Mouse (Mus musculus): ENCODE measurements around the gene Dnajc12.
"Not testable (repeated sequence)": the region's sequence is repeated elsewhere in the genome, so short reads cannot be mapped to it uniquely, and the experiment has no call there.

Gene Dnajc12

DNA sequence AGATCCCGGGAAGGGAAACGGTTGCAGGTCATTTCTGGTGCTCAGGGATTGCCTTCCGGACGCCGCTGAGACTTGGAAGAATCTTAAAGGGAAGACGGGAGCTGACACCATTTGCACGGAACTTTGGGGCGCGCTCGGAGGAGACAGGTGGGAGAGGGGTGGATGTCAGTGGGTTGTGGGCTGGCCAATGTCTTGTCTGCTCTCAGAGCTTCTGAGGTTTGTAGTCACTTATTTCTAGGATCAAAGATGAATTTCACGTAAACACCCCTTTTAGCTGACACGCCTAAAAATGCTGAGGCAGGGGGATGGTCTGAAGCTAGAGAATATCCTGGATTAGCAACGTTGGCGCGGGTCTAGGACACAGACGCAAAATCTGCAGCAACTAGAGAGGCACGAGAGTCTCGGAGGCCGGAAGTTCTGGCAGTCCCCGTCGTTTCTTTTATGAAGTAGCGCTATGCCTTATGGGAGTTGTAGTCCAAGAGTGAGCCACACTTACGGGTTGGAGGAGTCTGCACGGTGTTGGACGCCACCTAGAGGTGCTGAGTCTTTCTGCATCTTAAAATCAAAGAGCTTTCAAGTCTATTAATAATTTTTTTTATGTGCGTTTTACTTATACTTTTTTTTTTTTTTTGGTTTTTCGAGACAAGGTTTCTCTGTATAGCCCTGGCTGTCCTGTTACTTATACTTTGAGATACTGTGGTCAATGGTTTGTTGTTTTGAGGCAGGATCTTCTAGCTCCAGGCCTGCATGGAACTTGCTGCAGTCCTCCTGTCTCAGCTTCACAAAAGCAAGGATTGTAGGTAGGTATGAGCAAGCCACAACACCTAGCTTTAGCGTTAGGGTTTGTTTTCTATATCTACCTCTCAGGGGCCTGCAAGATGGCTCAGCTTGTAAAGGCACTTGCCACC is at the start of gene Dnajc12:
Gene Dnajc12, plus strand, starts transcription at position 72 of the 908 bp plus-strand sequence.
- peak; percentile 100 for DNase-seq (ENCODE audit: low read depth, low spot score)

DNA sequence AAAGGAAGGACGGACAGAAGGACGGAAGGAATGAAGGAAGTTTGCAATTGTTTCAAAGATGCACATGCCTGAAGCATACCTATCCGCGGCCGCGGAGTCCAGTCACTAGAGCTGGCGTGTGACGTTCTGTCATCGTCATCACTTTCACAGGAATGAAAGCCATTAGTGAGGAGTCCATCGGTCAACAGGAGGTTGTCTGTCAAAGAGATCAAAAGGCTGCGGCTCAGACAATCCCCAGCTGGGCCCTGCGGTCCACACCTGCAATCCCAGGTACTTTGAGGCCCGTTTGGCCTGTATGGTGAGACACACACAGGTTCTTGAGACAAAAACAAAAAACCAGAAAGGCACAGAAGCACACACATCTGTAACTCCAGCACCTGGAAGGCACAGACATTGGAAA is 45.3 kb upstream of the Dnajc12 start:
- no peak for DNase-seq (ENCODE audit: low read depth, low spot score)

DNA sequence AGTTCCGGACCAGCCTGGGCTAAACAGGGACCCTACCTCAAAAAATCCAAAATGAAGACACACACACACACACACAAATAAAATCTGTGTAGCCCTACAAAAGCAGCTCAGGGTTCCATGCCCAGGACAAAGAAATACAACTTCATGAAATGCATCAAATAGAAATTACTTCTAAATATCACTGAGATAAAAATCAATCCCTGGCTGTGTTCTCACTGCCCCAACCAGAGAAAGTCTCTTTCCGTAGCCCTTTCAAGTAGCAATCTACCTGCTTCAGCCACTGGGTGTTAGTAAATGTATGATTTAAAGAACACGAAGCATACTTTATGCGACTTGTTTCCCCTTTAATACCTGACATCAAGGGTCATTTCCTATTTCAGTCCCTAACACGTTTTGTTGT is 44.9 kb upstream of the Dnajc12 start:
- no peak for DNase-seq (ENCODE audit: low read depth, low spot score)

DNA sequence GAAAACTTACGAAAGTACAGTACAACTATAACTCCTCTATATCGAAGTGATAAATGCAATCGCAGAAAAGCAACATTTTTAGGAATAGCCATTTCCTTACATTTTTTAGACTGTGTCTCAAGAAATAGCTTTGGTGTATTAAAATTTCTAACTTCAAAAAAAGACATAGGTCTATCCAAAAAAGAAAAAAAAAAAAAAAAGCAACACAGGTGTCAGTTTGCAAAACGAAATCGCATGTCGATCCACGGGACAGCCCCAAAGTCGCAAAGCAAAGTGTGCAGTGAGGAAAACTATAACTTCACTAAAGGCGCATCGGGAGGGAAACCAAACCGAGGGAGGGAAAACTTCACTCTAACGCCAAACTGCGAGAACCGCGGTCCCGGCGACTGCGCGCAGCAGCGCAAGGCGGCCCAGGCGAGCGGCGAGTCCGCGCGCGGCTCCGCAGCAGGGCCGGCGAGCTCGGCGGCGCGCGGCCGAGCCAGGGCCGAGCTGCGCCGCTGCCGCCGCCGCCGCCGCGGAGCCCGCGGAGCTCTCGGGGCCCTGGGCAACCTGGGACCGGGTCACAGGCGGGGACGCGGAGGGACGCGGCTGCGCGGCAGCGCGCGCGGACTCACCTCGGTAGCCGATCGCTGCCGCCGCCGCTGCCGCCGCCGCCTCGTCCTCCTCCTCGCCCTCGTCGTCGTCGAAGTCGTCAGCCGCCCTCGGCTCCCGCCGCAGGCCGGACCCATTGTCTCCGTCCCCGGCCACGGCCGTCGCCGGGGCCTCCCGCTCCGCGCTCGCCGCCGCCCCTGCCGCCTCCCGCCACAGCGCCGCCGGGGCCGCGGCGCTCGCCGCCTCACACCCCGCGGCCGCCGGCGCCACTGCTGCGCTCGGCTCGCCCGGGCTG is 44.0 kb upstream of the Dnajc12 start:
- DNase-seq (ENCODE audit: low read depth, low spot score) = peak; percentile 81

DNA sequence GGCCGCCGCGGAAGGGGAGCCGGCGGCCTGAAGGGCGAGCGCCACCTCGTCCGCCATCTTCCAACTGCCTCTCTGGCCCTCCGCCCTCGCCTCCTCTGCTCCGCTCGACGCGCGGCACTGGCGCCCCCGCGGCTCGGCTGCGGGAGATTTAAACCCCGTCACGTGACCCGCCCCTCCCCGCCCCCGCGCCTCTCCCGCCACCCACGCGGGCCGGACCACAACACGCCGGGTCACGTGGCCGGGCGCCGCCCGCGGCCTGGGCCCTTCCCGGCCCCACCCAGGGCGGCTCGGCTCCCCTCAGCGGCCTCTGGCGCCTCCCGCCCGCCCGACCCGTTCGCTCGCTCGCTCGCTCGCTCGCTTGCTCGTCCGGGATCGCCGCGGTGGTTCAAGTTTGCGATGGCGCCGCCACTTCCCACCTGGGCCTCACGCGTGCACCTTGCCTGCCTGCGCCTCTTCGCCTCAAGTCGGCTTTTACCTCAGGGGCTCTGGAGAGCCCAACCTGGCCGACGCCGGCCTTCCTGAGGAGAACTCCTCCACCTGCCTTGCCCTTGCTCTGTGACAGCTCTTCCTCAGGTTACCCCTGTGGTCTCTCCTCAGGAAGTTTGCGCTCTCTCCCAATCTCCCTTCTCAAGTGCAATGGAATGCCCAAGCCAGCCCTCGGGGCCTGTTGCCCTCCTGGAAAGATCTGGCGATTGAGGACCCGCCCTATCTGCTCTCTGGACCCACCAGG is 43.2 kb upstream of the Dnajc12 start:
- peak; percentile 95 for DNase-seq (ENCODE audit: low read depth, low spot score)

DNA sequence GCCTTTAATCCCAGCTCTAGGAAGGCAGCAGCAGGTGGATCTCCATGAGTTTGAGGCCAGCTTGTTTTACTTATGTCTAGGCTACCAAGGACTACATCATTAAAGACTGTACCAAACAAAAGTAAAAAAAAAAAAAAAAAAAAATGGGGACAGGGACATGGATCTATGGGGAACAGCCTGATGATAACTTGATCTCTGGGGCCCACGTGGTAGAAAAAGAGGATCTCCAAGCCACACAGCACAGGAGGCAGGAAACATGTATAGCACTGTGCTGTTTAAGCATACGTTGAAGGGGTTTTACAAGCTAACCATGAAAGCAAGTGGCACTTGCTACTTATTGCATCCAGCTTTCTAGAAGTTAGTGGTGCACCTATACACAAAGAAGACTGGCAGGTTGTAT is 40.9 kb upstream of the Dnajc12 start:
- DNase-seq (ENCODE audit: low read depth, low spot score) = no peak

DNA sequence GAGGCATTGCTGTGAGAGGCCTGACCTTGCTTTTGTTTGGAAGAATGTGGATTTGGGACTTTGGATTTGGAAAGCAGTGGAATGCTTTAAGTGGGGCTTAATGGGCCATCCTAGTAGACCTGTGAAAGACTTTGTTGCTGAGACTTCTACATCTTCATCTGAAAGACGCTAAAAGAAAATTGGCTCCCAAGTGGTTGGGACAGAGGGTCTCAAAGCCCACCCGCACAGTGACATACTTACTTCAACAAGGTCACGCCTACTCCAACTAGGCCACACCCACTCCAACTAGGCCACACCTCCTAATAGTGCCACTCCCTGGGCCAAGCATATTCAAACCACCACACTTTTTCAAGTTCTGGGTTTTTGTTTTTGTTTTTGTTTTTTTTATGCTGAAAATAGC is 37.5 kb upstream of the Dnajc12 start:
- DNase-seq (ENCODE audit: low read depth, low spot score) = no peak

DNA sequence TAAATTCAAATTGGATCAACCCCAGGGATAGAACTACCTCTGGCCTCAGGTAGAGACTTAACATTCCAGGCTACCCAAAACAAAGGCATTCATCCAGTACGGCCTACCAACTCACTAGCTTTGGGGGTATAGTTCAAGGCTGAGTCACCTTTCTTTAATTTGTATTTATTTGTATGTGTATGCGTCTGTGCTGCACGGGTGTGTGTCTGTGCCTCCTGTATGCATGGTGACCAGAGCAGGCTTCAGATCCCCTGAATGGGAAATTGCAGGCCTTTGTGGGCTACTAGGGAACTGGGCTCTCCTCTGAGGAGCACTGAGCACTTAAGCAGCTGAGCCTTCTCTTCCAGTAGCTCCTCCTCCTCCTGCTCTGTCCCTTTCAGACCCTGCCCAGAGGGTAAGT is 34.0 kb upstream of the Dnajc12 start:
- DNase-seq (ENCODE audit: low read depth, low spot score) = no peak

DNA sequence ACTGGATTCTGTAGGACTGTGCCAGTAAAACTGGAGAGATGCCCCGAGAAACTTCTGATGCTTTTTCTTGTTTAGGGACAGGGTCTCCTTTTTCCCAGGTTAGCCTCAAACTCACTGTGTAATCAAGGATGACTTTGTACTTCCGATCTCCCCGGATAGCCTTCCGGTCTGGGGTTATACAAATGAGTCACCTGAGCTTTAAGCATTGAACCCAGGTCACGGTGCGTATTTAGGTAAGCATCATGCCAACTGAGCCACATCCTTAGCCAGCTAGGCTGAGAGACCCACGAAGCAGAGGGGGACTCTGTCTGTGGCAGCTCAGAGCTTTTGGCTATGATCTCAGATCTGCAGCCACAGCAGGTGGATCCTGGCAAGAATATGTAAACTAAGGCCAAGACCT is 31.6 kb upstream of the Dnajc12 start:
- DNase-seq (ENCODE audit: low read depth, low spot score) = no peak

DNA sequence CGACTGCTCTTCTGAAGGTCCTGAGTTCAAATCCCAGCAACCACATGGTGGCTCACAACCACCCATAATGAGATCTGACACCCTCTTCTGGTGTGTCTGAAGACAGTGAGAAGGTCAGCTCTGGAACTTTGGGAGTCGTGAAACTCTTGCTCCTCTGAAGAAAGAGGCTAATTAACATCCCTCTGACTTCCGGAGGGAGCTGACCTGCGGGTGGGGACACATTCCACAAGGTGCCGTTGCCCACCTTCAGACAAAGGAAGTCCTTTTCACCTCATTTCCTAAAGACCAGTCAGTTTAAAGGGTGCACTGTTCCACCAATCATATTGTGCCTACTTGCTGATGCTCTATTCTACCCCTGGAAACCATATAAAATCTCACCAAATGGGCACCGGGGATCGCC is 31.1 kb upstream of the Dnajc12 start:
- not testable (repeated sequence) for DNase-seq (ENCODE audit: low read depth, low spot score)

DNA sequence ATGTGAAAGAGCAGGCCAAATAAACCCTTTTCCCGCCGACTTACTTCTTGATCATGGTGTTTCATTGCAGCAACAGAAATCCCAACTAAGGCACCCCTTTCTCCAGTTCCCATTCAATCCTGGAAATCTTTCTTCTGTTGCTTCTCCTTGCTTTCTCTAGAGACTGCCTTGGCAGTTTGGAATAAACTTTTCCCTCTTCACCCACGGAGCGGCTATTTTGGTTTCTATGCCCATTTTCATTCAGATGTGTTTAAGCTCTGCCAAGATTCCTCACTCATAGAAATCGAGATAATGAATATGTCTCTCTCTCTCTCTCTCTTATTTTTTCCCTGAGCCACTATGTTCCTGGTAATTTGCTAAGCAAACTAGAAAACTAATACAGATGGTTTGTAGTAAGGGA is 30.1 kb upstream of the Dnajc12 start:
- DNase-seq (ENCODE audit: low read depth, low spot score) = peak; percentile 73

DNA sequence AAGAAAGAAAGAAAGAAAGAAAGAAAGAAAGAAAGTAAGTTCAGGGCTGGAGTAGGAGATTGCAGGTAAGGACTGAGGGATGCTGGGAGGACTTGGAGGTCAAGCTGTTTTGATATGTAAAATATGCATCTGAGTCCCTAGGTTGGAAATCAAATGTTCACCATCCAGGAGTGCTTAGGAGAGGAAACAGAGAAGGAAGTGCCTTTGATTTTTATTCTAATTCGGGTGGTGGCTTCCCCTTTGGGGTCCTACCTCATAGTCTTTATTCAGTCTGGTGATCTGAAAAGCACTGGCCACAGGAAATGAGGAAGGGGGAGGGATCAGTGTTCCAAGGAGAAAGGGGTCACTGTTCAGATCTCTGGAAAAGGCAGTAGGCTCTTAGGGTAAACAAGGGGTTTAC is 21.7 kb upstream of the Dnajc12 start:
- no peak for DNase-seq (ENCODE audit: low read depth, low spot score)

DNA sequence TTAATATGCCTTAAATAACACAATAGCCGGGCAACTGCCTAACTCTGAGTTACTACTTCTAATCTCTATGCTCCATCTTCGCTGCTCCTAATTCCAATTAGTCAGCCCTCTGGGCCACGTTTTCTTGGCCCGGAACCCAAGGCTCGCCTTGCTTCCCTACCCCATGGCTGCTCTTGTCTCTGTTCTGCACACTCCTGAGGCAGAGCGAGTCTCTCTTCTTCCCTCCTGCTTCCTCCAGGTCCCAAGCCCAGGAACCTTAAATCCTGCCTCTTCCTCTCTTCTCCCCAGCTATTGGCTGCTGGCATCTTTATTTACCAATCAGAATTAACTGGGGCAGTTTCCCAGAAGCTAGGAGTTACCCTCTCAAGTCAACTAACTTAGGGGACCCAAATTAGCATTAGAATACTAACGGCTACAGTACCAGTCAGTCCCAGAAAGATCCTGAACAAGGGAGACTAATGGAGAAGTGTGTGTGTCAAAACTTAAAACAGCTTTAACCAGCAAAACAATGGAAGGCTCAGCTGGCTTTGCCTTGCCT is 16.3 kb upstream of the Dnajc12 start:
- DNase-seq (ENCODE audit: low read depth, low spot score) = no peak

DNA sequence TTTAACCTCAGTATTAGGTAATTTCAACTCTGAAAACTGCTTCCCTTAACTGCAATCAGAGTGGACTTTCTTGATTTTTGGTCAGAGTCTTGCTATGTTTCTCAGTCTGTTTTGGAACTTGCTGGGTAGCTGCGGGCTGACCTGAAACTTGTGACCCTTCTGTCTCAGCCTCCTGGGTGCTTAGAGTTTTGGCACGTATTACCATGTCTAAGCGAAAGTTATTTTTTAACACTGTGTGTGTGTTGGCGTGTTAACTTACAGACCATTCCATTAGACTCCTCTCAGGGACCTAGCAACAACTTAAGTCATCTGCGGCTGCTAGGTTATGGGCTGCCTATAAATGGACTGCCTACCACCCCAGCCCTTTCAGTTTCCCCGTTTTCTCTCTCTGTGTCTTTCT is 14.9 kb upstream of the Dnajc12 start:
- DNase-seq (ENCODE audit: low read depth, low spot score) = no peak

DNA sequence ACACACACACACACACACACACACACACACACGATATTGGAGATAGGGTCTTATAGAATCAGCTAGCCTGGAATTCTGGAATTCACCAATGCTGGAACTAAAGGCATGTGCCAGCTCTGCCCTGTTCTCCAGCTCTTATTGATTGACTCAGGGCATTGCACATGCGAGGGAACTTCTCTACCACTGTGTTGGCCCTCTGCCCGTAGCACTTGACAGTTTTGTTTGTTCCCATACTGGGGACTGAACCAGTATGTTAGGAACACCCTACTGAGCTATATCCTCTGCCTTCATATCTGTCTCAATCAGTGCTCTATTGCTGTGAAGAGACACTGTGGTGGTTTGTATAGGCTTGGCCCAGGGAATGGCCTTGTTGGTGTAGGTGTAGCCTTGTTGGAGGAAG is 14.2 kb upstream of the Dnajc12 start:
- DNase-seq (ENCODE audit: low read depth, low spot score) = no peak

DNA sequence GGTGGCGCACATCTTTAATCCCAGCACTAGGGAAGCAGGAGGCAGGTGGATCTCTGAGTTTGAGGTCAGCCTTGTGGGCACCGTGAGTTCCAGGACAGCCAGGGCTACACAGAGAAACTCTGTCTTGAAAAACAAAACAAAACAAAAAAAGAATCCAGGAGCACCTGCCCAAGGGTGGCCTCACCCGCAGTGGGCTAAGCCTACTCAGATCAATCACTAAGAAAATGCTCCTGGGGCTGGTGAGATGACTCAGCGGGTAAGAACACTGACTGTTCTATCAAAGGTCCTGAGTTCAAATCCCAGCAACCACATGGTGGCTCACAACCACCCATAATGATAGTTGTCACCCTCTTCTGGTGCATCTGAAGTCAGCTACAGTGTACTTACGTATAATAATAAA is 5.9 kb upstream of the Dnajc12 start:
- DNase-seq (ENCODE audit: low read depth, low spot score) = no peak

DNA sequence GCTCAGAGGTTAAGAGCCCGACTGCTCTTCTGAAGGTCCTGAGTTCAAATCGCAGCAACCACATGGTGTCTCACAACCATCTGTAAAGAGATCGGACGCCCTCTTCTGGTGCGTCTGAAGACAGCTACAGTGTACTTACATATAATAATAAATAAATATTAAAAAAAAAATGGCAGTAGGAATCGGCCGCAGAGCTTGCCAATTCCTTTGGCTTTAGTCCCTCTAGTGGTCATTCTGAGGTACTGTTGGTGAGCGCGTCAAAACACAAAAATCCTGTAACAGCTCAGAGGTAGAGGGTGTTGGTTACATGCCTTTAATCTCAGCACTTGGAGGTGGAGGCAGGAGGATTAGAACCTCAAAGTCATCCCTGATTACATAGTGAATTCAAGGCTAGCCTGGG is 4.8 kb upstream of the Dnajc12 start:
- peak; percentile 84 for DNase-seq (ENCODE audit: low read depth, low spot score)

DNA sequence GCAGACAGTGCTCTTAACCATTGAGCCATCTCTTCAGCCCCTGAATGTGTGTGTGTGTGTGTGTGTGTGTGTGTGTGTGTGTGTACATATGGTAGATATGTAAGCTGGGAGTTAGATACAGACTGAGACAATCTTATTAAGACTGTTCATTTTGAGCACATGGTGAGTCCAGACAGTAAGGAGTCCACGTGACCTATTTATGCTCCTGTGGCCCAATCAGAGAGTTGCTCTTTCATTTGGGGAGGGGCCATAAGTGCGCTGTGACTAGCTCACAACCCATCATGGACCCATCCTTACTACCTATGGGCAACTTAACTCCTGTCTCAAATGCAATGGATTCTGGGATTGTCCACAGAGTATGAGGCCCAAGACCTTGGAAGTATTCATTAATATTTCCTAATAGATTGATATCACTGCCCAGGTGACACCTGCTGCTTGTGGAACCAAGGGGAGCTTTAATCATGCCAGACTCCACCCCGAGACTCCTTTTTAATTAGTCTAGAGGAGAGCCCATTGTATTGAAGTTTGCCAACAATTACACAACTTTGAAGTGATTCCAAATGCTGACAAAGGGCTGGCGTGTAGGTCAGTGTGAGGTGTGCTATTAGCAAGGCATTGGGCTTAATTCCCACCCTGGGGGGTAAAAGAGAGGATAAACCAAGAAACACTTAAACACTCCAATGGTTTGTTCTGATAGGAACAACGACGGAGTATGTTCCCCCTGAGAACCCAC is 3.1 kb upstream of the Dnajc12 start:
- no peak for DNase-seq (ENCODE audit: low read depth, low spot score)

DNA sequence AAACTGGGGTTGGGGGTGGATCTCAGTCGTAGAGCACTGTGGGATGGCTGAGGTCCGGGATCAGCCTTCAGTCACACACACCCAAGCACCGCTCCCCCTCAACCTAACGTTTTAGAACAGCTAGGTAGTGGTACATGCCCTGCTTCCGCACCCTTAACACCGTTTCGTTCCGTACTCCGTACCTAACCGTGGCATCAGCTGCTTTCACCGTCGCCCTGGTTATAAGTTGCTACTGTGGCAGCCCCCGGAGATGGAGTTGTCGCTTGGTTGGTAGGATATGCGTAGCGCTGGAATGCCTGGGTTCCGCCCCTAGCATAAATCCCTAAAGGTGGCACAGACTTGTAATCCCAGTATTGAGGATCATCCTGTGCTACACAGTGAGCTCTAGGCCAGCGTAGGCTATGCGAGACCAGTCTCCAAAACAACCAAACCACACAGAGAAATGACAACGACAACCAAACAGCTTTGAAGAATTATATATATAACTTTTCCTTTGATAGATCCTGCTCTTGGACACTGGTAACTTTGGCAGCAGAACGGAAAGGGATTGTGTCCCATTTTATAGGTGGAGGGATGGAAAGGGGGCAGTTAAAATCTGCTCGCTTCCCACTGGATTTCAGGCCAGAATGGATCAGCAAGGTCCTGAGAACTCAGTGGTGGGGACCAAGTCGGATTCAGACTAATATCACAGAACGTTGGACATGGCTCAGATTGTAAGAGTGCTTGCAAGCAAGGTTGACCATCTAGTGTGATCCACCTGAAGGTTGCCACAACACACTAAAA is 554 bp upstream of the Dnajc12 start, which contains the start of gene Sirt1:
Gene Sirt1, minus strand, starts transcription at position 207 of the 783 bp plus-strand sequence.
- DNase-seq (ENCODE audit: low read depth, low spot score) = peak; percentile 49

DNA sequence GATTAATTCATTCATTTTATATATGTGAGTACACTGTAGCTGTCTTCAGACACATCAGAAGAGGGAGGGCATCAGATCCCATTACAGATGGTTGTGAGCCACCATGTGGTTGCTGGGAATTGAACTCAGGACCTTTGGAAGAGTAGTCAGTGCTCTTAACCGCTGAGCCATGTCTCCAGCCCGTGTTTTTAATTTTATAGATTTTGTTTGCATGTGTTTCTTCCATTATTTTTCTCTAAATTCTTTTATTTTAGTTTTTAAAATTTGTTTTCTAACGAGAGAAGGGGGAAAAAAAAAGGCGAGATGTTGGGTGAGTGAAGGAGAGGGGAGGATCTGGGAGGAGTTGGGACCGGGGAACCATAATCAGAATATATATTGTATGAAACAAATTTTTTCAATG is 3.7 kb downstream of the Dnajc12 start:
- not testable (repeated sequence) for DNase-seq (ENCODE audit: low read depth, low spot score)

Measured in brain, adult 2 months (tissue).